In genomic region chr1:78488427-78488751, GRCm38 (mm10) we compare ENCODE assay signal across 8 mouse cellular contexts. TPM values are rescaled to one million over a fixed set of nuclear protein-coding genes. Genes with fewer than 3 reads are reported as not detected.
DNase-seq lines count a peak whose midpoint lies in the region; ATAC-seq lines count a peak whose summit lies in the region.

No protein-coding gene starts in this region.

- no peak for DNase-seq in neural tube, embryonic 11.5 days (ENCODE audit: low spot score)
- DNase-seq in neural tube, embryonic 10.5 days (ENCODE audit: extremely low spot score, low spot score) = no peak
- no peak for DNase-seq in embryo, embryonic 9.5 days (ENCODE audit: extremely low spot score)
- no peak for DNase-seq in adrenal gland, adult (ENCODE audit: inconsistent age in 2 of 2, low spot score in 1 of 2)
- DNase-seq in kidney, adult 9 months = no peak

- no peak overlapping the region for H3K27ac ChIP-seq in neural tube, embryonic 11.5 days (ENCODE audit: low read depth, low read length)
- H3K27ac ChIP-seq in forebrain, embryonic 13.5 days = peak overlapping the region; percentile 38; the same call in 1 of the 2 replicates
- peak overlapping the region; percentile 84 for H3K27ac ChIP-seq in limb, embryonic 15.5 days
- H3K27ac ChIP-seq in stomach, embryonic 14.5 days (ENCODE audit: low read length) = peak overlapping the region; percentile 68; the same call in 1 of the 2 replicates

- WGBS in neural tube, embryonic 11.5 days = under 1% methylated on average over 28 of the region's 28 CpGs
- under 1% methylated on average over 28 of the region's 28 CpGs for WGBS in forebrain, embryonic 13.5 days
- under 1% methylated on average over 28 of the region's 28 CpGs for WGBS in limb, embryonic 15.5 days
- WGBS in stomach, embryonic 14.5 days = under 1% methylated on average over 28 of the region's 28 CpGs

- H3K27me3 ChIP-seq in neural tube, embryonic 11.5 days (ENCODE audit: control insufficient read depth, insufficient read depth, low read length) = no peaks in the 10 kb centered on the region
- peaks cover 8% of the 10 kb centered on the region; the same call in 1 of the 2 replicates for H3K27me3 ChIP-seq in forebrain, embryonic 13.5 days
- H3K27me3 ChIP-seq in limb, embryonic 15.5 days = no peaks in the 10 kb centered on the region
- no peaks in the 10 kb centered on the region for H3K27me3 ChIP-seq in stomach, embryonic 14.5 days (ENCODE audit: control insufficient read depth, insufficient read depth, low read length)

- peak overlapping the region; percentile 58 for H3K4me2 ChIP-seq in neural tube, embryonic 11.5 days (ENCODE audit: low read depth)
- H3K4me2 ChIP-seq in forebrain, embryonic 13.5 days = peak overlapping the region; percentile 93
- peak overlapping the region; percentile 72 for H3K4me2 ChIP-seq in limb, embryonic 15.5 days
- H3K4me2 ChIP-seq in stomach, embryonic 14.5 days (replicated peaks; ENCODE audit: low read depth, low read length) = peak overlapping the region; percentile 87

- no peaks in the 10 kb centered on the region for H3K9me3 ChIP-seq in neural tube, embryonic 11.5 days (ENCODE audit: control insufficient read depth, low read length)
- no peaks in the 10 kb centered on the region for H3K9me3 ChIP-seq in forebrain, embryonic 13.5 days (replicated peaks)
- H3K9me3 ChIP-seq in limb, embryonic 15.5 days = no peaks in the 10 kb centered on the region
- no peaks in the 10 kb centered on the region for H3K9me3 ChIP-seq in stomach, embryonic 14.5 days (ENCODE audit: control insufficient read depth, low read depth, low read length)

- H3K9ac ChIP-seq in neural tube, embryonic 11.5 days (ENCODE audit: low read length) = peak overlapping the region; percentile 83
- peak overlapping the region; percentile 89 for H3K9ac ChIP-seq in forebrain, embryonic 13.5 days
- H3K9ac ChIP-seq in limb, embryonic 15.5 days = peak overlapping the region; percentile 84
- peak overlapping the region; percentile 72 for H3K9ac ChIP-seq in stomach, embryonic 14.5 days (replicated peaks; ENCODE audit: low read depth, low read length)

- ATAC-seq in neural tube, embryonic 11.5 days (ENCODE audit: insufficient read depth, low FRiP score, low TSS enrichment) = no peak
- no peak for ATAC-seq in forebrain, embryonic 13.5 days
- ATAC-seq in limb, embryonic 15.5 days (ENCODE audit: insufficient number of reproducible peaks, low FRiP score, low TSS enrichment, low read depth) = no peak
- ATAC-seq in stomach, embryonic 14.5 days (ENCODE audit: insufficient number of reproducible peaks, insufficient read depth, low FRiP score, low read depth) = no peak; the same call in 1 of the 2 replicates

- peak overlapping the region; percentile 89 for H3K4me3 ChIP-seq in neural tube, embryonic 11.5 days (ENCODE audit: low read depth, low read length)
- H3K4me3 ChIP-seq in forebrain, embryonic 13.5 days = peak overlapping the region; percentile 95
- H3K4me3 ChIP-seq in limb, embryonic 15.5 days = peak overlapping the region; percentile 71
- H3K4me3 ChIP-seq in stomach, embryonic 14.5 days (ENCODE audit: low read depth, low read length) = peak overlapping the region; percentile 89

- no peaks in the 10 kb centered on the region for H3K36me3 ChIP-seq in neural tube, embryonic 11.5 days (ENCODE audit: control insufficient read depth, insufficient read depth, low read length)
- no peaks in the 10 kb centered on the region for H3K36me3 ChIP-seq in forebrain, embryonic 13.5 days (ENCODE audit: poor library complexity, severe bottlenecking)
- H3K36me3 ChIP-seq in limb, embryonic 15.5 days = peaks cover 6% of the 10 kb centered on the region; the same call in 1 of the 2 replicates
- H3K36me3 ChIP-seq in stomach, embryonic 14.5 days (ENCODE audit: control insufficient read depth, insufficient read depth, low read length) = 0 out of 2 replicates have a peak, but pooled peaks cover 4% of the 10 kb centered on the region

- H3K4me1 ChIP-seq in neural tube, embryonic 11.5 days (ENCODE audit: control insufficient read depth, insufficient read depth, low read length) = peaks cover 8% of the 10 kb centered on the region
- H3K4me1 ChIP-seq in forebrain, embryonic 13.5 days = peaks cover 23% of the 10 kb centered on the region
- peaks cover 21% of the 10 kb centered on the region for H3K4me1 ChIP-seq in limb, embryonic 15.5 days
- peaks cover 16% of the 10 kb centered on the region; the same call in 1 of the 2 replicates for H3K4me1 ChIP-seq in stomach, embryonic 14.5 days (ENCODE audit: control insufficient read depth, insufficient read depth, low read length)

RNA-seq across cellular contexts. Expression of gene Farsb, which starts 0.3 kb away (rescaled TPM):
- 149 and 154 TPM in 2 replicates for polyA plus RNA-seq in neural tube, embryonic 11.5 days (2014; fragmentation: Nextera tagmentation; extraction: Ambion mirVana)
- 142 and 145 TPM in 2 replicates for polyA plus RNA-seq in forebrain, embryonic 13.5 days (2015; fragmentation: Nextera tagmentation; extraction: Ambion mirVana)
- polyA plus RNA-seq in limb, embryonic 15.5 days (2015; fragmentation: Nextera tagmentation; extraction: Ambion mirVana) = 125 and 127 TPM in 2 replicates
- polyA plus RNA-seq in stomach, embryonic 14.5 days (2014; fragmentation: Nextera tagmentation; extraction: Ambion mirVana) = 137 and 146 TPM in 2 replicates

RNA-seq across cellular contexts. Expression of gene Mogat1, which starts 22.4 kb away (rescaled TPM):
- polyA plus RNA-seq in neural tube, embryonic 11.5 days (2014; fragmentation: Nextera tagmentation; extraction: Ambion mirVana) = 0.53 TPM in 1 of 2 replicates, not detected in the other
- polyA plus RNA-seq in forebrain, embryonic 13.5 days (2015; fragmentation: Nextera tagmentation; extraction: Ambion mirVana) = 0.21 and 0.49 TPM in 2 replicates
- polyA plus RNA-seq in limb, embryonic 15.5 days (2015; fragmentation: Nextera tagmentation; extraction: Ambion mirVana) = 0.15 and 0.19 TPM in 2 replicates
- polyA plus RNA-seq in stomach, embryonic 14.5 days (2014; fragmentation: Nextera tagmentation; extraction: Ambion mirVana) = not detected in 2 replicates

RNA-seq across cellular contexts. Expression of gene BC035947, which starts 23.6 kb away (rescaled TPM):
- 0.17 and 0.28 TPM in 2 replicates for polyA plus RNA-seq in neural tube, embryonic 11.5 days (2014; fragmentation: Nextera tagmentation; extraction: Ambion mirVana)
- polyA plus RNA-seq in forebrain, embryonic 13.5 days (2015; fragmentation: Nextera tagmentation; extraction: Ambion mirVana) = 0.12 and 0.57 TPM in 2 replicates
- 0.06 and 0.07 TPM in 2 replicates for polyA plus RNA-seq in limb, embryonic 15.5 days (2015; fragmentation: Nextera tagmentation; extraction: Ambion mirVana)
- polyA plus RNA-seq in stomach, embryonic 14.5 days (2014; fragmentation: Nextera tagmentation; extraction: Ambion mirVana) = 0.11 and 0.33 TPM in 2 replicates
